ENCODE assay signal across 32 mouse cellular contexts in the genomic region with DNA sequence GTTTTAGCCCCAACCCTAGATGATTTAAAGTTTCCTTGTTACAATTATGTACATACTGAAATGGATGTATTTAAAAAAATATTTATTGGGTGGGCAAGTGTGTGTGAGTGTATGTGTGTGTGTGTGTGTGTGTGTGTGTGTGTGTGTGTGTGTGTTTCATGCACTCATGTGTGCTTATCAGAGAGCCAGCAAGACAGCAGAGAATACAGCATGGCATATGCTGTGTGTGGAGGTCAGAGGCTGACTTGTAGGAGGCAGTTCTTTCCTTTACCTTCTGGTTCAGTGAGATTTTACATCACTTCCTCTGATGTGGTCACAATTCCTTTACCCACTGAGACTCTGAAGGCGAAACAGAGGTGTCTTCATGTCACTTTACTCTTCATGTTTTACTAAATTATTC.
"Had no signal": no experiment of that assay in that cellular context is flagged by ENCODE, and none has a peak within 500 bp of the region (broad histone marks: within the 10 kb centered on the region; RNA-seq: fewer than 3 reads in every experiment).

No protein-coding gene starts in this region.

- H3K4me1 ChIP-seq: limb, embryonic 10.5 days; limb, embryonic 12.5 days; limb, embryonic 13.5 days; limb, embryonic 15.5 days; liver, embryonic 12.5 days; liver, embryonic 13.5 days; liver, embryonic 15.5 days; lung, embryonic 15.5 days; midbrain, embryonic 10.5 days; midbrain, embryonic 12.5 days; midbrain, embryonic 13.5 days; midbrain, embryonic 15.5 days; neural tube, embryonic 12.5 days had no signal

- ATAC-seq: liver, embryonic 12.5 days; liver, postnatal 0 days; lung, postnatal 0 days; midbrain, embryonic 13.5 days; midbrain, embryonic 15.5 days; midbrain, embryonic 16.5 days had no signal

- H3K4me3 ChIP-seq: limb, embryonic 10.5 days; limb, embryonic 12.5 days; limb, embryonic 13.5 days; limb, embryonic 15.5 days; liver, embryonic 12.5 days; liver, embryonic 13.5 days; liver, embryonic 15.5 days; lung, embryonic 15.5 days; megakaryocyte, embryonic 14.5 days; midbrain, embryonic 10.5 days; midbrain, embryonic 12.5 days; midbrain, embryonic 13.5 days; midbrain, embryonic 15.5 days; myocyte; neural tube, embryonic 12.5 days had no signal

- H3K27me3 ChIP-seq: limb, embryonic 12.5 days; limb, embryonic 13.5 days; limb, embryonic 15.5 days; liver, embryonic 12.5 days; liver, embryonic 13.5 days; liver, embryonic 15.5 days; lung, embryonic 15.5 days; megakaryocyte, embryonic 14.5 days; midbrain, embryonic 12.5 days; midbrain, embryonic 13.5 days; midbrain, embryonic 15.5 days; neural tube, embryonic 12.5 days had no signal

- DNase-seq: left cerebral cortex, postnatal 4 days; liver; liver, embryonic 13.5 days; liver, postnatal 0 days; lung, adult 18-20 months; lung, adult 2 months; lung, embryonic 14.5 days; lung, postnatal 10 days; lung, postnatal 14 days; lung, postnatal 36 days; lung, postnatal 4 days; midbrain, embryonic 14.5 days had no signal

- H3K9ac ChIP-seq: limb, embryonic 12.5 days; limb, embryonic 13.5 days; limb, embryonic 15.5 days; liver, embryonic 12.5 days; liver, embryonic 13.5 days; liver, embryonic 14.5 days; liver, embryonic 15.5 days; liver, postnatal 0 days; lung, embryonic 14.5 days; lung, embryonic 15.5 days; midbrain, embryonic 12.5 days; midbrain, embryonic 13.5 days; midbrain, embryonic 15.5 days; neural tube, embryonic 12.5 days had no signal

- H3K36me3 ChIP-seq: limb, embryonic 10.5 days; limb, embryonic 12.5 days; limb, embryonic 13.5 days; limb, embryonic 15.5 days; liver, embryonic 12.5 days; liver, embryonic 13.5 days; liver, embryonic 15.5 days; lung, embryonic 15.5 days; midbrain, embryonic 10.5 days; midbrain, embryonic 12.5 days; midbrain, embryonic 13.5 days; midbrain, embryonic 15.5 days; neural tube, embryonic 12.5 days had no signal

- H3K27ac ChIP-seq: limb, embryonic 10.5 days; limb, embryonic 12.5 days; limb, embryonic 13.5 days; limb, embryonic 15.5 days; liver, embryonic 12.5 days; liver, embryonic 13.5 days; liver, embryonic 14.5 days; liver, embryonic 15.5 days; lung, embryonic 15.5 days; macrophage; midbrain, embryonic 10.5 days; midbrain, embryonic 12.5 days; midbrain, embryonic 13.5 days; midbrain, embryonic 15.5 days; neural tube, embryonic 12.5 days had no signal

- H3K4me2 ChIP-seq: limb, embryonic 12.5 days; limb, embryonic 13.5 days; limb, embryonic 15.5 days; liver, embryonic 11.5 days; liver, embryonic 12.5 days; liver, embryonic 13.5 days; liver, embryonic 15.5 days; lung, embryonic 14.5 days; lung, embryonic 15.5 days; midbrain, embryonic 11.5 days; midbrain, embryonic 12.5 days; midbrain, embryonic 13.5 days; midbrain, embryonic 15.5 days; neural tube, embryonic 12.5 days had no signal

- H3K9me3 ChIP-seq: limb, embryonic 10.5 days; limb, embryonic 12.5 days; limb, embryonic 13.5 days; limb, embryonic 15.5 days; liver, embryonic 12.5 days; liver, embryonic 15.5 days; lung, embryonic 15.5 days; megakaryocyte, embryonic 14.5 days; midbrain, embryonic 10.5 days; midbrain, embryonic 12.5 days; midbrain, embryonic 13.5 days; midbrain, embryonic 15.5 days; neural tube, embryonic 12.5 days had no signal
